Mouse (Mus musculus) ES-E14 (cell line): ENCODE measurements around the gene Nfib. TPM values are rescaled to one million over a fixed set of nuclear protein-coding genes. Genes with fewer than 3 reads are reported as not detected.

Experiments
- DNase-seq: peaks from one replicate; pipeline ENCODE4 v3.0.0-alpha.2; 2013; ENCODE audit warnings: low read depth, low spot score
- H3K27ac ChIP-seq: 2 replicates; pipeline ENCODE4 v1.5.1; 2012; ENCODE audit warnings: low read depth, mild to moderate bottlenecking, low read length, moderate library complexity, mixed read lengths; ENCODE audit not compliant: poor library complexity, insufficient read depth, severe bottlenecking
- H3K36me3 ChIP-seq: 2 replicates; pipeline ENCODE4 v1.6.1; 2012; ENCODE audit warnings: mild to moderate bottlenecking, low read length, moderate library complexity, mixed read lengths; ENCODE audit not compliant: control insufficient read depth, poor library complexity, insufficient read depth, severe bottlenecking
- H3K4me1 ChIP-seq, 2 experiments: fragments of 150-350 bp in 1 of 2; sonication (generic) in 1 of 2; 2 replicates each; pipeline ENCODE4 v1.6.1; 2012; ENCODE audit warnings: low read length in 2 of 2, mild to moderate bottlenecking in 1 of 2, mixed read lengths in 1 of 2; ENCODE audit not compliant: control insufficient read depth in 2 of 2, insufficient read depth in 2 of 2, poor library complexity in 1 of 2
- H3K4me3 ChIP-seq, 2 experiments: fragments of 150-350 bp in 1 of 2; sonication (generic) in 1 of 2; 2 replicates each; pipeline ENCODE4 v1.5.1; 2012; ENCODE audit warnings: low read length in 2 of 2, low read depth in 1 of 2, mild to moderate bottlenecking in 1 of 2, mixed read lengths in 1 of 2; ENCODE audit not compliant: insufficient read depth in 1 of 2, poor library complexity in 1 of 2, severe bottlenecking in 1 of 2
- H3K9ac ChIP-seq: 2 replicates; pipeline ENCODE4 v1.6.1; 2012; ENCODE audit warnings: low read depth, mild to moderate bottlenecking, low read length, mixed read lengths; ENCODE audit not compliant: poor library complexity, insufficient read depth, severe bottlenecking
- H3K9me3 ChIP-seq: fragments of 150-350 bp; sonication (generic); 2 replicates; pipeline ENCODE4 v1.6.1; 2012; ENCODE audit warnings: low read depth, mild to moderate bottlenecking, low read length; ENCODE audit not compliant: control insufficient read depth, insufficient read depth
- CHD2 ChIP-seq: IDR thresholded peaks from 2 replicates; pipeline ENCODE4 v1.6.1; 2014; ENCODE audit warnings: mild to moderate bottlenecking, low read depth, low read length, inconsistent platforms
- HCFC1 ChIP-seq: IDR thresholded peaks from 2 replicates; pipeline ENCODE4 v1.6.1; 2012; ENCODE audit warnings: low read length, inconsistent platforms, borderline replicate concordance; ENCODE audit not compliant: insufficient read depth
- MAFK ChIP-seq: IDR thresholded peaks from 2 replicates; pipeline ENCODE4 v1.6.1; 2014; ENCODE audit warnings: mild to moderate bottlenecking, low read depth, low read length, inconsistent platforms; ENCODE audit not compliant: insufficient read depth
- ZC3H11A ChIP-seq: IDR thresholded peaks from 2 replicates; pipeline ENCODE4 v1.6.1; 2012; ENCODE audit warnings: low read depth, mild to moderate bottlenecking, inconsistent platforms, low read length, borderline replicate concordance
- ZNF384 ChIP-seq: IDR thresholded peaks from 2 replicates; pipeline ENCODE4 v1.6.1; 2012; ENCODE audit warnings: low read depth, low read length, inconsistent platforms
- in situ Hi-C, 2 experiments: fragments of 600-800 bp; cut with MboI; formaldehyde crosslinking; loops; one replicate each; pipeline ENCODE4 v1.15.1; 2025; ENCODE audit warnings: low sequenced_read_pairs in 2 of 2, inconsistent platforms in 1 of 2; ENCODE audit not compliant: unreplicated experiment in 2 of 2
- total RNA-seq: library from RNA; depleted of rRNA; stranded (reverse); fragments of 300-350 nt; gene quantifications from 2 replicates; pipeline ENCODE4 v1.2.3, GENCODE M21; 2012

Gene Nfib
- total RNA-seq, 1 experiment = 8.9 TPM

- DNase-seq = no peak
- in situ Hi-C loops = no loop called here
- peak overlapping the region; percentile 91 for H3K27ac ChIP-seq
Observed at GRCm38 (mm10) chr4:82399406-82400380, 305.9 kb downstream of the Nfib start.

GRCm38 (mm10) chr4:82398282-82398681 lies 307.3 kb downstream of the Nfib start:
- Histone ChIP-seq H3K4me3 (no peak overlapping the region), H3K4me1 (peaks cover 15 to 19% of the 10 kb centered on the region in 2 experiments), H3K27ac (no peak overlapping the region), H3K36me3 (no peaks in the 10 kb centered on the region), H3K9ac (no peak overlapping the region), H3K9me3 (no peaks in the 10 kb centered on the region)
- in situ Hi-C loops = no loop called here
- peak; percentile 59 for TF ChIP-seq MAFK
- no peak for TF ChIP-seq ZNF384
- DNase-seq = no peak

More at GRCm38 (mm10) chr4:82399406-82400380, 305.9 kb downstream of the Nfib start:
- TF ChIP-seq ZC3H11A (no peak), MAFK (no peak), CHD2 (no peak), HCFC1 (no peak), ZNF384 (no peak)
- H3K9me3 ChIP-seq = no peaks in the 10 kb centered on the region
- 0 out of 2 replicates have a peak overlapping the region, but pooled peaks have one; percentile 43 for H3K9ac ChIP-seq
- peaks cover 15 to 22% of the 10 kb centered on the region in 2 experiments for H3K4me1 ChIP-seq
- no peaks in the 10 kb centered on the region for H3K36me3 ChIP-seq
- H3K4me3 ChIP-seq = peak overlapping the region; percentile 20 to 26; a peak in 3 of 4 replicates

GRCm38 (mm10) chr4:82396805-82397204 lies 308.7 kb downstream of the Nfib start:
- in situ Hi-C loops = no loop called here
- DNase-seq = no peak
- H3K9me3 ChIP-seq = no peaks in the 10 kb centered on the region
- TF ChIP-seq CHD2 = no peak
- TF ChIP-seq ZNF384 = no peak
- TF ChIP-seq HCFC1 = no peak
- no peak for TF ChIP-seq ZC3H11A
- no peak for TF ChIP-seq MAFK
- H3K4me1 ChIP-seq = peaks cover 7 to 14% of the 10 kb centered on the region in 2 experiments
- no peak overlapping the region for H3K27ac ChIP-seq
- no peaks in the 10 kb centered on the region for H3K36me3 ChIP-seq
- no peak overlapping the region for H3K9ac ChIP-seq
- no peak overlapping the region for H3K4me3 ChIP-seq

- in situ Hi-C loops = no loop called here
- TF ChIP-seq CHD2 (no peak), MAFK (no peak), ZNF384 (no peak), ZC3H11A (no peak), HCFC1 (no peak)
- Histone ChIP-seq H3K9me3 (no peaks in the 10 kb centered on the region), H3K9ac (no peak overlapping the region), H3K4me3 (no peak overlapping the region), H3K27ac (peak overlapping the region; percentile 15; the same call in 1 of the 2 replicates), H3K4me1 (peaks cover 6 to 12% of the 10 kb centered on the region in 2 experiments), H3K36me3 (no peaks in the 10 kb centered on the region)
- no peak for DNase-seq
Observed at GRCm38 (mm10) chr4:82396003-82396402, 309.5 kb downstream of the Nfib start.
